Mouse (Mus musculus) left cerebral cortex, adult 2 months (tissue): ENCODE measurements around the gene Slc25a27. TPM values are rescaled to one million over a fixed set of nuclear protein-coding genes. Genes with fewer than 3 reads are reported as not detected.

Source experiments
- DNase-seq, 2 experiments: peaks; one replicate each; pipeline ENCODE4 v3.0.0; 2021 to 2022; ENCODE audit warnings: low spot score in 2 of 2, mixed read lengths in 1 of 2; ENCODE audit errors: extremely low spot score in 1 of 2
- H3K27ac ChIP-seq: fragments of 200-600 bp; 2 replicates; pipeline ENCODE4 v1.8.1; 2022
- H3K4me3 ChIP-seq: fragments of 200-600 bp; 2 replicates; pipeline ENCODE4 v1.8.1; 2022
- CTCF ChIP-seq: fragments of 200-600 bp; IDR thresholded peaks from 2 replicates; pipeline ENCODE4 v1.8.1; 2022; ENCODE audit warnings: antibody characterized with exemption, mild to moderate bottlenecking, moderate library complexity
- intact Hi-C: fragments of 180-260 bp; cut with DNase I; formaldehyde crosslinking; loops from one replicate; pipeline ENCODE4 v1.15.1; 2025
- total RNA-seq, 2 experiments: library from RNA; stranded (reverse); gene quantifications; 2 replicates each; pipeline ENCODE4 v1.2.3; 2021

The Slc25a27 gene
- total RNA-seq, 2 experiments from 2014 or later: 47.9 to 51.3 TPM

DNA sequence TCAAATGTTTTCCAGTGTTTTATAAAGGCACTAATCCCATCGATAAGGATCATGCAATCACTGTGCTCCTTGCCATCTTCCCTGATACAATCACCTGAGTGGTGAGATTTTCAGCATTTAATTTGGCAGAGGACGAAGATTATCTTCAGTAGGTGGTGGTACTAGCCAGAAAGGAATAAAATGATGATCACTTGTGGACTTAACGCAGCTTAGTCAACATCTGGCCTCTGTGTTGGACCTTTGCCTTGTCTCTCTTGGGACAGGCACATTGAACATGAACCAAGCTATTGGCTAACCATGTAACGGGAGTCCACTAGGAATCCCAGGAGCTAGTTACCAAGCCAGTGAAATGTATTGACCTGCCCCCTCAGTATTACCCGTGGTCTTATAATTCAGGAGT lies 17.6 kb upstream of the Slc25a27 start:
- intact Hi-C loops: no loop called here
- Histone ChIP-seq H3K27ac (no peak overlapping the region), H3K4me3 (no peak overlapping the region)
- no peak for DNase-seq
- TF ChIP-seq CTCF: no peak

DNA sequence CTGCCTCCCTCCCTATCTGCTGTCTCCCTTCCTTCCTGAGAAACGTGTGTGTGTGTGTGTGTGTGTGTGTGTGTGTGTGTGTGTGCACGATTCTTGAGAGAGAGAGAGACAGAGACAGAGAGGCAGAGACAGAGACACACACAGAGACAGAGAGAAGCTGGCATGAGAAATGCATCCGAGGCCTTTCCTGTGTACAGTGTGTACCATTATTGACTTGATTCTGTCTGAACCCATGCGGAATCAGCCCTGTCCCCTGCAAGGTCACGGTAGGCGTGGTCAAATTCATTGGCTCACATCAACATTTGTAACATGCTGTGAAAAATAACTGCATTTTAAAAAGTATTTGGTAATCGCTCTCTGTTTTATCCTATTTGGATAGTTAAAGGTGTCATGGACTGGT lies 17.1 kb upstream of the Slc25a27 start:
- Histone ChIP-seq H3K27ac (no peak overlapping the region), H3K4me3 (no peak overlapping the region)
- intact Hi-C loops: no loop called here

DNA sequence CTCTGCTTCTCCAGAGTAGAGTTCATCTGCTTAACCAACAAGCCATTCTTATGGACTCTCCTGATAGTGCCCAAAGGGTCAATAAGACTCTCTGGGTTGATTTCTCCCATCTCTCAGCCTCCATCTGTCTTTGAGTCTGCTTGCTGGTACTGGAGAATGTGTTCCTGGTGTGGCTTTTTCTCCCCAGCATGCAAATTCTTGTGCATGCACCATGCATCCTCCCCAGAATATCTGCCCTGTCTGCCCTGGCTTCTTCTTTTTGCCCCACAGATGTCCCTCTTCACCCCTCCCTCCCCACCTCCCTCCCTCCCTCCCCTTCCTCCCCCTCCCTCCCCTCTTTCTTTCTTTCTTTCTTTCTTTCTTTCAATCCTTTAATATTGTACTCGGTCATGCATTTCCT lies 10.3 kb upstream of the Slc25a27 start:
- Histone ChIP-seq H3K4me3 (no peak overlapping the region), H3K27ac (no peak overlapping the region)
- no peak for DNase-seq
- intact Hi-C loops: no loop called here
- no peak for TF ChIP-seq CTCF

More for the DNA sequence above, 17.1 kb upstream of the Slc25a27 start:
- DNase-seq: no peak
- TF ChIP-seq CTCF: no peak

DNA sequence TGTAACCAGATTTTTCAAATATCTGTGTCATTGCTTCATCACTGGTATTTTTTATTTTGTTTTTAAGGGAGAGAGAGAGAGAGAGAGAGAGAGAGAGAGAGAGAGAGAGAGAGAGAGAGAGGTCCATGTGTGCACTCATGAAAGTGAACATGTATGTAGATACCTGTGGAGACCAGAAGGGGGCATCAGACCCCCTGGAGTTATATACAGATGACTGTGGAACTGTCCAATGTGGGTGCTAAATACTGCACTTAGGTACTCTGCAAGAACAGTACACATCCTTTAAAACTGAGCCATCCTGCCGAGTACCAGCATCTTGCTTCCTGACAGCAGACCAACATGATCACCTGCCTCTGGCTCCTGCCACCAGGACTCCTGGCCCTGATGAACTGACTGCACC lies 9.2 kb upstream of the Slc25a27 start:
- H3K27ac ChIP-seq: no peak overlapping the region
- intact Hi-C loops: no loop called here
- peak; percentile 1; the same call in 1 of the 2 replicates for TF ChIP-seq CTCF
- H3K4me3 ChIP-seq: no peak overlapping the region
- DNase-seq: no peak

DNA sequence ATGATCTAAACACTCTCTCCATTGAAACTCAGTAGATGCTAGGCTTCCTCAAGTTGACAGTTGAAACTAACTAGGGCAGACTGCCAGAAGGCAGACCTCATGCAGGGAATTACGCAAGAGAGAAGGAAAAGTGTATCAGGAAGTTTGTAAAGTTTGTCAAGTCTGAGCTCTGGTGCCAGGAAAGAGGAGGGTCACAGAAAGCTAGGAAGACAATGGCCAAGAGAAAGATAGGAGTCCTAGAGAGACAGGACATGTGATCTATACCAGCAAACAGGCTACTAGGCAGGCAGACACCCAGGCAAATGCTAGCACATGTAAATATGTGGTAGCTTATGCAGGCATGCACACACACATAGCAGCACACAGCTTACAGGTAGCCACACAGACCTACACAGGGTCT lies 8.2 kb upstream of the Slc25a27 start:
- intact Hi-C loops: no loop called here
- no peak for TF ChIP-seq CTCF
- Histone ChIP-seq H3K27ac (no peak overlapping the region), H3K4me3 (no peak overlapping the region)
- no peak for DNase-seq

DNA sequence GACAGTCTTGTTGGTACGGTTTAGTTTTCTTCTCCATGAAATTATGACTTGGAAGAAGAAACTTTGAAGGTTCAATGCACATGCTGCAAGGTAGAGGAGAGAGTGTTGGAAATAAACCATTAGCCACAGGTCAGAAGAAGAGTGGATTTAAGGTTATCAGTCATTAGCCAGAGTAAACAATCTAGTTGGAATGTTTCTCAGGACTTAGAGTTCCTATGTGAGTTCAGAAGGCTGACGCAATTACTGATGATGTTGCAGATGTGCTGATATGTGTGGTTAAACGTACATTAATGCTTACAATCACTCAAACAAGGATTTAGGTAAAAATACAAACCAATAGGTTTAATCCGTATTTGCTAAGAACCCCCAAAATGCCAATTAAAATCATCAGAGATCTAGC lies 4.9 kb upstream of the Slc25a27 start:
- TF ChIP-seq CTCF: no peak
- intact Hi-C loops: no loop called here
- Histone ChIP-seq H3K4me3 (no peak overlapping the region), H3K27ac (no peak overlapping the region)
- DNase-seq: no peak

DNA sequence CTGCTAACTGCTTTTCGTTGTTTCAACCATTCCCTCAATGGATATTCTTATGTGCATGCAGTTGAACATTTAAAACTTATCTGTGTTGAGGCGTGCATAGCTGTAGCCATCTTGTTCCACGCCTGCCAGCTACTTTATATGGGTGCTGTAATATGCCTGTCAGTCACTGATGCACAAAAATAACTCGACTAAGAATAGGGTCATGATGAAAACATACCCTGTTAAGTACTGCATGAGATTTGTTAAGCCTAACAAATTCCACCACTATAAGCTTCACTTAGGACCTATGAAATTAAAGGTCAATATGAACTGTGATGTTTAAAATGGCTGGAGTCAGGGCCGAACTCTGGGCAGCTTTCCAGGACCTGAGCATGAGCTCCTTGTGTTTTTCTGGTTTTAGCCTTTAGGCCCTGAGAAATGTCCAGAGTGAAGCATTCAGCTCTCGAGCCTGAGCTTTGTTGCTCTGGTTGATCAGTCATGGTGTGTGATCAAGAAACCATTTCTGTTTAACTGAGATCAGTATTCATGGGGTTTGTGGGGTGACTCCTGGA lies 2.2 kb upstream of the Slc25a27 start:
- intact Hi-C loops: no loop called here
- Histone ChIP-seq H3K27ac (no peak overlapping the region), H3K4me3 (no peak overlapping the region)
- no peak for TF ChIP-seq CTCF
- no peak for DNase-seq

DNA sequence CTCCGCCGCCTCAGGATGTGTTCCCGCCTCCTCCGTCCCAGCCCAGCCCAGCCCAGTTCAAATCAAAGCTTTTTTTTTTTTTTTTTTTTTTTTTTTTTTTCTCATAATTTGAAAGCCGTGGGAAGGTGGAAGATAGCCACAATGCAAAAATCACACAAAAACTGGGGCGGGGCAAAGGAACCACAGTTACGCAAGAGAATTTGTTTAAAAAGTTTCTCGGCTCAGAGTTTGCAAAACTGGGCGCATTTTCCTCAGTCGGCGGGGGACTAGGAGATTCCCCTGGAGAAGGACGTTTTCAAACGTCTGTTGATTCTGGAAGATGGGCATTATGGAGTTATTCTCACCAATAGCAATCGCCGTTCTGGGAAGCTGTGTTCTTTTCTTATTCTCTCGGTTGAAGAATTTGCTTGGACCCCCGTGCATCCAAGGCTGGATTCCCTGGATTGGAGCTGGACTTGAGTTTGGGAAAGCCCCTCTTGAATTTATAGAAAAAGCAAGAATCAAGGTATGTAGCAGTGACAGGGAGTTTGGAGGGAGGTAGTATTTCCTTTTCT lies 353 bp upstream of the Slc25a27 start, which contains the start of gene Cyp39a1:
Gene Cyp39a1 (plus strand): TSS at position 136 of the 554 bp plus-strand sequence.
- no peak for DNase-seq

DNA sequence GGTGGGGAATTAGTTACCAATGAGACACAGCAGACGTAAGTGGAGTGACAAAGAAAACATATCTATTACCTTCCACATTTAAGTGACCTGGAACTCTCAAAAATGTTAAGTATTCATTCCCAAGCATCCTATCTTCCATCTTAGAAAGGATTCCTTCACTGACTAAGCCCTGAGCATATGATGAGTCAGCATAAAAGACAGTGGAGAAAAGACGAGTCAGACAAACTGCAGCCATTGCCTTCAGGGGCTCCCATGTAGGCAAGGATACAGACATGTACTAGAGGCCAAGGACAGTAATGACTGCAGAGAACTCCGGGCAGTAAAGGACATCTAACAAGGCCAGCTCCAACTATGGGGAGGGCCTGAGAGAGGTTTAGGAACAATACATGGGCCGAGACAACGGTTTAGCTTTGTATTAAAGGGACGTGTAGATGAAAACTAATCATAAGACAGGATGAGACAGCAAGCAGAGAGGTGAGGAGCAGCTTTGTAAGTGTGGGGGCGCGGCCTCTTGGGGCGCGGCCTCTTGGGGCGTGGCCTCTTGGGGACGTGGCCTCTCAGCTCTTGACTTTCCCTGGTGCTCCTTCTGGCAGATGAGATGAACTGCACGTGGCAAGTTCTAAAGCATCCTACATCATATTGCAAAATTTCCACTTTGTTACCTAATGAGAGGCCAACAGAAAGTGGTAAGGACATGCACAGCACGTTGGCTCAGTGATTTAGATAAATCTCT lies 15.5 kb downstream of the Slc25a27 start:
- intact Hi-C loops: no loop called here
- Histone ChIP-seq H3K4me3 (no peak overlapping the region), H3K27ac (no peak overlapping the region)
- DNase-seq: no peak
- peak; percentile 4 for TF ChIP-seq CTCF

More for the DNA sequence above, 353 bp upstream of the Slc25a27 start, which contains the start of gene Cyp39a1:
- H3K27ac ChIP-seq: peak within 1 kb of the TSS; percentile 63
- intact Hi-C loops: no loop called here
- no peak for TF ChIP-seq CTCF
- peak within 1 kb of the TSS; percentile 61 for H3K4me3 ChIP-seq

DNA sequence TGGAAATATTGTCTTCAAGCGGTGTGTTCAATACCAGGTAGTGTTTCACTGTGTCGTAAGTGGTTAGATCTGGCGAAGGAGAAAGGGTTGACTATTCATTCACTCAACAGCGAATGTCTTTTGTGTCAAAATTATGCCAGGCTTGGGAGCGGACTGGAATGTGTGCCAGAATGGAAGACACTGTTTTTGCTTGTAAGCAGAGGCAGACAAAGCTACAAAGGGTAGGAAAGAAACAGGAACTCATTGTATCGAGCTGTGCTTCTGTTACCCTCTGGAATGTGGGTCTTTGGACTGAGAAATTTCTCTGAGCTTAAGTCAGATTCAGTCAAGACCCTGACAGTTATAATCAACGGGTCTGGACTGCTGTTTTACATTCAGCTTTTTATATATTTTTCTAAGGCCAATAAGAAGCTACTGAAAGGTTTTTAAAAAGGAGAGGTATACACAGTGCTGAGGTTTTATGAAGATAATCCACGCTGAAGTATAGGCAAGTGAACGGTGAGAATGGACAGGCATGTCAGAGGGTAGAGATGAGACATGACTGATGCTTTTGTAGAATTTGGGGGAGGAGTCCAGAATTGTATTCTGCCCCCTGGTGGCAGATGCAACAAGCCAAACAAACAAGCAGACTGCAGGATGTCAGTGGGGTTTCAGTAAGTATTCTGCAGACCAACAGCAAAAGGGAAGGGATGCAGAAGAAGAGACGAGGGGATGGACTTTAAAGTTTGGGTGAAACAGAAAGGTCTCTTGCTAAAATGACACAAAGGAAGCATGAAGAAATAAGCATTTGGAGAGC lies 17.2 kb downstream of the Slc25a27 start:
- no peak overlapping the region for H3K4me3 ChIP-seq
- TF ChIP-seq CTCF: peak; percentile 64
- no peak overlapping the region for H3K27ac ChIP-seq
- DNase-seq: no peak
- intact Hi-C loops: no loop called here

DNA sequence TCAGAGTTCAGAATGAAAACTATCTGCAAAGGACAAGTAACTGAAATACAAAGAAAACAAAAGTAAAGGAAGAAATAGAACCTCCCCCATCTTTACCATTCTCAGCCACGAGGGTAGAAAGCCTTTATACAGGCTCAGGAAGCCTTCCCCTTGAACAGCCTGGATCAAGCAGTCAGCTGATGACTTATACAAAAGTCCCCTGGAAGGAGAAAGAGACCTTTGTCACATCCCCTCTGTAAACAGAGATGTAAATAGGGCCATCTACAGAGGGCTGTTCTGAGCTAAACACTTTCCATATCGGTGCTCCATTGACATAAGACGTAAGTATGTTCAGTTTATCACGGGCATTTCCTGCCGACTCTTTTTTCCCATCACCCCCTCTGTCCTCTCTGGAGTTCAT lies 20.1 kb downstream of the Slc25a27 start:
- no peak for DNase-seq
- no peak for TF ChIP-seq CTCF
- Histone ChIP-seq H3K4me3 (no peak overlapping the region), H3K27ac (no peak overlapping the region)
- intact Hi-C loops: no loop called here

DNA sequence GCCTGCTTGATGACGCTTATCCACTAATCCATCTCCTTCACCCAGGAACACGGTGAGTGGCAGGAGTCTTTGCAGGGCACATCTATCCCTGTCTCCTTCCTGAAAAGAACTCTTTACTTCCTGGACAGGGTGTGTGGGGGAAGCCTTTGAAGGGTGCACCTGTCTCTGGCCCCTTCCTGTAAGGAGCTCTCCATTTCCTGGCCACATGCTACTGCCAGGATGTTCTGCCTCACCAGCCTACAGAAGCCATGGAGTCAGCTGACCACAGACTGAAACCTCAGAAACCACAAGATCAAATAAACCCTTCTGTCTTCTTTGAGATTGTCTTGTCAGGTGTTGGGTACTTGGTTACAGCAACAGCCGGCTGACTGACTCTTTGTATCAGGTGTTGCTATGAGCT lies 21.9 kb downstream of the Slc25a27 start:
- intact Hi-C loops: no loop called here
- no peak overlapping the region for H3K27ac ChIP-seq
- TF ChIP-seq CTCF: no peak
- H3K4me3 ChIP-seq: no peak overlapping the region
- DNase-seq: no peak
